In the genomic region with DNA sequence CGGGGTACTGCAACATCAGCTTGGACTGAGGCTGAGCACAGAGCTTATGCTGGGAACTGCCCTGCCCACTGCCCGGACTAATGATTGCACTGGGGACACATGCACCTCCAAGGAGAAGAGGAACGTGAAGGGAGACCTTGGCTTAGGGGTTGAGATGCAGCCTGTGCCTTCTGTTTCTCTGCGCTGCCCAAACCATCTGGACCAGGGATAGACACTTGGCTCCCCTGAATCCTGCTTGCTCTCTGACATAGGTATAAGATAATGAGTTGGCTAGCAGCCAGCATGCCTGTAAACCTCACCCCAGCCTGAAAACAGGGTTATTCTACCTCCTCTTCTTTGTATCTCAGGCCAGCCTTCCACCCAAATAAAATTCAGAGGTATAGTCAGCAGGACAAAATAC, we compare ENCODE assay signal across 13 mouse cellular contexts.
DNase-seq lines count a peak whose midpoint lies in the region; ATAC-seq and TF ChIP-seq lines count a peak whose summit lies in the region.
"Had no signal": no experiment of that assay in that cellular context is flagged by ENCODE, and none has a peak within 500 bp of the region (broad histone marks: within the 10 kb centered on the region; RNA-seq: fewer than 3 reads in every experiment).

No protein-coding gene starts in this region.

- no peaks in the 10 kb centered on the region for H3K9me3 ChIP-seq in hindbrain, embryonic 10.5 days
- no peaks in the 10 kb centered on the region for H3K9me3 ChIP-seq in hindbrain, embryonic 12.5 days (replicated peaks)
- H3K9me3 ChIP-seq in hindbrain, postnatal 0 days (ENCODE audit: low read length) = no peaks in the 10 kb centered on the region

- H3K36me3 ChIP-seq in hindbrain, embryonic 10.5 days = no peaks in the 10 kb centered on the region
- H3K36me3 ChIP-seq in hindbrain, embryonic 12.5 days = no peaks in the 10 kb centered on the region
- no peaks in the 10 kb centered on the region for H3K36me3 ChIP-seq in hindbrain, postnatal 0 days (ENCODE audit: insufficient read depth, low read length)
- H3K36me3 ChIP-seq: G1E had no signal

- WGBS in hindbrain, embryonic 10.5 days = 65% methylated on average over 4 of the region's 4 CpGs
- WGBS in hindbrain, embryonic 12.5 days = 57% methylated on average over 4 of the region's 4 CpGs
- WGBS in hindbrain, postnatal 0 days = 33% methylated on average over 4 of the region's 4 CpGs

- no peak for TF ChIP-seq CTCF in hindbrain, postnatal 0 days (IDR thresholded peaks at IDR 0.05; ENCODE audit: low read depth)

- 0 out of 2 replicates have a peak, but pooled peaks cover 6% of the 10 kb centered on the region for H3K27me3 ChIP-seq in hindbrain, embryonic 10.5 days (ENCODE audit: insufficient read depth, poor library complexity, severe bottlenecking)
- 0 out of 2 replicates have a peak, but pooled peaks cover 6% of the 10 kb centered on the region for H3K27me3 ChIP-seq in hindbrain, embryonic 12.5 days
- no peaks in the 10 kb centered on the region for H3K27me3 ChIP-seq in hindbrain, postnatal 0 days (ENCODE audit: insufficient read depth, low read length)

- DNase-seq in hindbrain, embryonic 10.5 days (ENCODE audit: low spot score) = no peak
- DNase-seq in brain, adult 2 months (ENCODE audit: low read depth, low spot score) = peak; percentile 78
- DNase-seq in cerebellum, adult 9-11 months = peak; percentile 69
- peak; percentile 45 for DNase-seq in hindbrain, postnatal 0 days (ENCODE audit: low spot score)
- no peak for DNase-seq in lung, adult 18-20 months
- no peak for DNase-seq in embryo, embryonic 11 days
- DNase-seq in frontal cortex, postnatal 10 days (ENCODE audit: low spot score in 2 of 2) = no peak
- DNase-seq: B cell, adult 2 months; gastrocnemius, postnatal 25 days; kidney, postnatal 10 days had no signal

- peaks cover 76% of the 10 kb centered on the region for H3K4me1 ChIP-seq in hindbrain, embryonic 10.5 days (replicated peaks)
- peaks cover 45% of the 10 kb centered on the region for H3K4me1 ChIP-seq in hindbrain, embryonic 12.5 days
- H3K4me1 ChIP-seq in hindbrain, postnatal 0 days (ENCODE audit: insufficient read depth, low read length) = peaks cover 33% of the 10 kb centered on the region

- H3K9ac ChIP-seq in hindbrain, embryonic 12.5 days = no peak overlapping the region
- no peak overlapping the region for H3K9ac ChIP-seq in hindbrain, postnatal 0 days (replicated peaks; ENCODE audit: low read length)

- no peak for ATAC-seq in hindbrain, embryonic 12.5 days (ENCODE audit: low FRiP score)
- no peak for ATAC-seq in hindbrain, postnatal 0 days
- ATAC-seq: lung, postnatal 0 days had no signal

- H3K27ac ChIP-seq in hindbrain, embryonic 10.5 days = peak overlapping the region; percentile 67; the same call in 1 of the 2 replicates
- no peak overlapping the region for H3K27ac ChIP-seq in hindbrain, embryonic 12.5 days
- H3K27ac ChIP-seq in hindbrain, postnatal 0 days = peak overlapping the region; percentile 41; the same call in 1 of the 2 replicates

- no peak overlapping the region for H3K4me3 ChIP-seq in hindbrain, embryonic 10.5 days
- H3K4me3 ChIP-seq in hindbrain, embryonic 12.5 days = no peak overlapping the region
- H3K4me3 ChIP-seq in hindbrain, postnatal 0 days (ENCODE audit: low read length) = no peak overlapping the region

- no peak overlapping the region for H3K4me2 ChIP-seq in hindbrain, embryonic 12.5 days (replicated peaks)
- H3K4me2 ChIP-seq in hindbrain, postnatal 0 days (ENCODE audit: low read depth, low read length) = no peak overlapping the region

Comparison
In these comparisons a context has a peak if more than half of its experiments do, and no peak if none do; other contexts are left out.
1. DNase-seq: peak in brain, adult 2 months (single experiment), cerebellum, adult 9-11 months (single experiment) and hindbrain, postnatal 0 days (single experiment); none in hindbrain, embryonic 10.5 days (single experiment), lung, adult 18-20 months (0 of 2), embryo, embryonic 11 days (single experiment) and frontal cortex, postnatal 10 days (0 of 2).